Mouse (Mus musculus): ENCODE measurements around the gene Ms4a4b.

DNA sequence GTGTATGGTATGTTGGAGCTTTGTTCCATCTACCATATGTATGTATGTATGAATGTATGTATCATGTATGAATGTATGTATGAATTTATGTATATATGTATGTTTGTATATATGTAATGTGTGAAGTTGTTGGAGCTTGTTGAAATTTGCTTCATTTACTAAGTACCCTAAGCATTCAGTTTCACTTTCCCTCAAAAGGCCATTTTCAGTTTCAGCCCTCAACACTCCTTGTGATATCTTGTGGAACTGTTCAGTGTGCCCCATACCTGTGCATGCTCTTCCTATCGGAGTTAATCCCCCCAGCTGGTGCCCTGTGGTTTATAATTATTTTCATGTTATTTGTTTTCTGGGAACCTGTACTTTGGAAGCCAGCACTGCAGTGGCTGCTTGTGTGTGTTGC, 34.8 kb upstream of the Ms4a4b start:
- TF ChIP-seq CTCF (IDR thresholded peaks at IDR 0.05) (no peak), EP300 (IDR thresholded peaks at IDR 0.05; ENCODE audit: insufficient read depth, low read depth, low read length) (no peak), POLR2A (IDR thresholded peaks at IDR 0.05; ENCODE audit: insufficient read depth, low read depth, low read length) (no peak)
